Mouse (Mus musculus) brain, embryonic 14.5 days (tissue): ENCODE data around the gene Zfp13.

ENCODE experiments used
- CTCF ChIP-seq: fragments of 200-500 bp; IDR thresholded peaks from 2 replicates; pipeline ENCODE4 v1.5.1; 2012; ENCODE audit warnings: inconsistent platforms, mild to moderate bottlenecking, moderate library complexity, borderline replicate concordance; ENCODE audit not compliant: insufficient read depth, insufficient read length; ENCODE audit errors: extremely low read depth
- POLR2A ChIP-seq: fragments of 200-500 bp; IDR thresholded peaks from 2 replicates; pipeline ENCODE4 v1.6.1; 2012; ENCODE audit warnings: mild to moderate bottlenecking, inconsistent platforms, borderline replicate concordance; ENCODE audit not compliant: poor library complexity, insufficient read depth, insufficient read length, severe bottlenecking; ENCODE audit errors: extremely low read depth

- TF ChIP-seq CTCF (no peak), POLR2A (peak; percentile 12; the same call in 1 of the 2 replicates)
Observed at GRCm38 (mm10) chr17:23585721-23586491, 13.4 kb downstream of the Zfp13 start.
